Mouse (Mus musculus) erythroblast, embryonic 14.5 days (primary cell): Measurements from ENCODE around the gene Tex46.

ENCODE experiments used
- GATA1 ChIP-seq: IDR thresholded peaks from 2 replicates; pipeline ENCODE4 v1.6.1; 2012; ENCODE audit warnings: low read length, inconsistent platforms, mixed read lengths
- TAL1 ChIP-seq: IDR thresholded peaks from 3 replicates; pipeline ENCODE4 v1.6.1; 2012; ENCODE audit warnings: low read length, inconsistent platforms, mixed read lengths

DNA sequence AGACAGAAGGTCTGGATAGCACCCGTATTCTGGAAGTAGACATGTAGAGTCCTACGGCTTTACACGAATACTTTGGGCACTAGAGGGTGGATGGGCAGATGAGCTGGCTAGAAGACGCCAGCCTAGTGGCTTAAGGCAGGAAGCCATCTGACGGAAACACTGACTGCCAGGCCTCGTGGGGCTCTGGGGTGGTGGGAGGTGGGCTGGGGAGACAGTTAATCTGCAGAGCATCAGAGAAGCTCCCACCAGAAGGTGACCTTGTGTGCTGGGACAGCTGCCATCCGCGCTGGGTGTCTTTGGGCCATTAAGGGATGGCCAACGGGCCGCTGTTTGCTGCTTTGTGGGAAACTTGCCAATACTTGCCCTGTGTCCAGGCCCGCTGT is 42.3 kb downstream of the Tex46 start:
- TF ChIP-seq GATA1 (no peak), TAL1 (no peak)
